Mouse (Mus musculus): ENCODE results near the gene Gramd4. TPM values are rescaled to one million over a fixed set of nuclear protein-coding genes. Genes with fewer than 3 reads are reported as not detected.
"Not testable (repeated sequence)": the region's sequence is repeated elsewhere in the genome, so short reads cannot be mapped to it uniquely, and the experiment has no call there.

Gramd4 gene
- polyA plus RNA-seq, 1 experiment from 2014 or later: 14.9 TPM

DNA sequence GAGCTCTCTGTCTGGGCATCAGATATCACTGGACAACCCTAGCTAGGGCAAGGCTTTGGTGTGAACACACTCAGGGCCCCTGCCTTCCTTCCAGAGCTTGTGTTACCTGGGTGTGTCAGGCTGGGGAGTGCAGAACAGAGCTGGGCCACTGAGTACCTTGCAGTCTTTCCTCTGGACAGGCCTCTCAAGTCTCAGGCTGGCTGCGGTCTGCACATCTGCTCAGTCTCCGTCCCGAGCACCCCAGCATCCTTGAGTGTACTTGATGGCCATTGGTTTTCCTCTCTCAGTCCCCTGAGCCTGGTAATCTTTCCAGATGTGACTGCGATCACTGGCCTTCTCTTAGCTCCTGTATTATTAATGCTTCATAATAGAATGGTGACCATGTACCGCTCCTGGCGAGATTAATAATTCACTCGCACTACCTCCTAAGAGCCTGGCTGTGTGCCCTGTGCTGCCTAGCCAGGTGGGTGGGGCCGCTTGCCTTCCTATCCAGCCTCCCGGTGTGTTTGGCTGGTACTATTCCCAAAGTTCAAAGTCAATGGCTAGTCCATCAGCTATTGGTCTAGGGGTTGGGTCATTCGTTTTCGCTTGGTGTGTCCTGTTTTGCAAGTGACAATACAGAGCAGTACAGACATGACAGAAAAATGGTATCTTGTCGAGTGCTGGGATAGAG is 34.6 kb downstream of the Gramd4 start:
- Histone ChIP-seq H3K36me3 (ENCODE audit: insufficient read depth, low read length) (0 out of 2 replicates have a peak, but pooled peaks cover 2% of the 10 kb centered on the region), H3K9ac (replicated peaks; ENCODE audit: low read length) (no peak overlapping the region), H3K9me3 (ENCODE audit: low read length) (no peaks in the 10 kb centered on the region), H3K4me3 (ENCODE audit: low read length) (no peak overlapping the region), H3K4me2 (replicated peaks; ENCODE audit: low read depth, low read length) (no peak overlapping the region), H3K27ac (ENCODE audit: low read length) (peak overlapping the region; percentile 92), H3K27me3 (ENCODE audit: insufficient read depth, low read length) (no peaks in the 10 kb centered on the region), H3K4me1 (ENCODE audit: insufficient read depth, low read length) (peaks cover 61% of the 10 kb centered on the region)
- 73% methylated on average over 12 of the region's 12 CpGs for WGBS
- no peak for ATAC-seq (ENCODE audit: low FRiP score, low TSS enrichment)

DNA sequence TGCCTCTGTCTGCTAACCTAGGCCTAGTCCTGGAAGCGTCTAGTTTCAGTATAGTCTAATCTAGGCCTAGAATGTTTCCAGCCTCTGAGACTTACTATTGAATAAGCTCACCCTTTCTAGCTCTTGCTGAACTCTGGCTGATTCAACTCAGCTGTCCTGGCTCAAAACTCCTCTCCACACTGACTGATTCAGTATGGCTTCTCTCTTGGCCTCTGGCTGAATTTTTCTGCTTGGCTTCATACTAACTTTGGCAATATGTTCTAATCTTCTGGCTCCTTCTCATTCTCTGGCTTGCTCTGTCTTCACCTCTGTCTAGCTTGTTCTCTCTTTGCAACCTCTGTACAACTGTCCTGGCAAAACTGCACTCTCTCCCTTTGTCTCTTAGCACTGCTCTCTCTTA is 35.7 kb downstream of the Gramd4 start:
- WGBS: 81% methylated on average over 1 of the region's 1 CpGs
- Histone ChIP-seq H3K9ac (replicated peaks; ENCODE audit: low read length) (no peak overlapping the region), H3K4me3 (ENCODE audit: low read length) (no peak overlapping the region), H3K4me2 (replicated peaks; ENCODE audit: low read depth, low read length) (no peak overlapping the region), H3K4me1 (ENCODE audit: insufficient read depth, low read length) (peaks cover 50% of the 10 kb centered on the region), H3K27ac (ENCODE audit: low read length) (no peak overlapping the region), H3K9me3 (ENCODE audit: low read length) (no peaks in the 10 kb centered on the region), H3K27me3 (ENCODE audit: insufficient read depth, low read length) (no peaks in the 10 kb centered on the region), H3K36me3 (ENCODE audit: insufficient read depth, low read length) (0 out of 2 replicates have a peak, but pooled peaks cover 2% of the 10 kb centered on the region)
- no peak for ATAC-seq (ENCODE audit: low FRiP score, low TSS enrichment)

DNA sequence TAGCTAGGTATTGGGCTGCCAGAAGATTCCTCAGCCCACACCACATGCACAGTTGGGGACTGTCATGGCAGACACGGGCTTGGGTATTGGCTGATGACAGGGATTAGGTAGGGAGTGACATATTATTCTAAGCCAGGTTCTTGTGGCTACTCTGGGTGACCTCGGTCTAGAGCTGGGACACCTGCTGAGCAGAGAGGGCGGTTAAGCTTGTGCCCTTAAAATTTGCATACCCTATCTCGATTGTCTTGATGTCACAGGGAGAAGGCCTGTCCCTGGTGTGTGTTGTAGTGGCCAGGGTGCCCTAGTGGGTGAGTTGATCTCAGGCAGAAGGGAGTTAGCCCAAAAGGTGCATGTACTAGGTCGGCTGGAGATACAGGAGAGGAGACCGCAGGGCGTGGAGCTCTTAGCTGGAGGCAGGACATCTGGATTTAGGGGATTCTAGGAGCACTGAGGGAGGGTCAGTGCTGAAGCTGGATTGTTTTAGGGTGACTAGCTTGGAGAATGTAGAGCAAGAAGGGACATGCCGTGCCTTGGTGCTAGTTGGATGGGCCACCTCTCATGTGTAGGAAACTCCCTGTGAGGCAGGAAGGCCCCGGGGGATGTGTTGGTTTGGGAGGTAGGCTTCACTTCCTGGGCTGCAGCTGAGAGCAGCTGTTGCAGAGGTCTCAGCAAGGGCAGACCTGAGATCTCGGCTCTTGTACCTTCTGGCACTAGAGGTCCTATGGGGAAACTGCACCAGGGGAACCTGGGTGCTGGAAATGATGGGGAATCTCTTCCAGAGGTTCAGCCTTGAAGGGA is 37.0 kb downstream of the Gramd4 start:
- Histone ChIP-seq H3K4me2 (replicated peaks; ENCODE audit: low read depth, low read length) (no peak overlapping the region), H3K4me3 (ENCODE audit: low read length) (no peak overlapping the region), H3K27ac (ENCODE audit: low read length) (no peak overlapping the region), H3K27me3 (ENCODE audit: insufficient read depth, low read length) (no peaks in the 10 kb centered on the region), H3K9me3 (ENCODE audit: low read length) (no peaks in the 10 kb centered on the region), H3K4me1 (ENCODE audit: insufficient read depth, low read length) (peaks cover 38% of the 10 kb centered on the region), H3K36me3 (ENCODE audit: insufficient read depth, low read length) (0 out of 2 replicates have a peak, but pooled peaks cover 2% of the 10 kb centered on the region), H3K9ac (replicated peaks; ENCODE audit: low read length) (no peak overlapping the region)
- ATAC-seq (ENCODE audit: low FRiP score, low TSS enrichment): no peak
- WGBS: 69% methylated on average over 10 of the region's 10 CpGs

- ATAC-seq (ENCODE audit: low FRiP score, low TSS enrichment): no peak
- Histone ChIP-seq H3K9me3 (ENCODE audit: low read length) (no peaks in the 10 kb centered on the region), H3K4me1 (ENCODE audit: insufficient read depth, low read length) (peaks cover 24% of the 10 kb centered on the region), H3K27me3 (ENCODE audit: insufficient read depth, low read length) (no peaks in the 10 kb centered on the region), H3K9ac (replicated peaks; ENCODE audit: low read length) (no peak overlapping the region), H3K27ac (ENCODE audit: low read length) (no peak overlapping the region), H3K4me3 (ENCODE audit: low read length) (no peak overlapping the region), H3K36me3 (ENCODE audit: insufficient read depth, low read length) (0 out of 2 replicates have a peak, but pooled peaks cover 2% of the 10 kb centered on the region), H3K4me2 (replicated peaks; ENCODE audit: low read depth, low read length) (no peak overlapping the region)
- WGBS: 82% methylated on average over 17 of the region's 17 CpGs
These were observed 38.5 kb downstream of the Gramd4 start for GRCm38 (mm10) chr15:86095722-86096603.

GRCm38 (mm10) chr15:86096604-86097020 is 39.1 kb downstream of the Gramd4 start:
- H3K4me3 ChIP-seq (ENCODE audit: low read length); H3K27ac ChIP-seq (ENCODE audit: low read length); H3K27me3 ChIP-seq (ENCODE audit: insufficient read depth, low read length); H3K9ac ChIP-seq (replicated peaks; ENCODE audit: low read length); H3K4me2 ChIP-seq (replicated peaks; ENCODE audit: low read depth, low read length); ATAC-seq (ENCODE audit: low FRiP score, low TSS enrichment); H3K9me3 ChIP-seq (ENCODE audit: low read length); H3K36me3 ChIP-seq (ENCODE audit: insufficient read depth, low read length): not testable (repeated sequence)
- WGBS: 93% methylated on average over 5 of the region's 5 CpGs
- peaks cover 17% of the 10 kb centered on the region for H3K4me1 ChIP-seq (ENCODE audit: insufficient read depth, low read length)

DNA sequence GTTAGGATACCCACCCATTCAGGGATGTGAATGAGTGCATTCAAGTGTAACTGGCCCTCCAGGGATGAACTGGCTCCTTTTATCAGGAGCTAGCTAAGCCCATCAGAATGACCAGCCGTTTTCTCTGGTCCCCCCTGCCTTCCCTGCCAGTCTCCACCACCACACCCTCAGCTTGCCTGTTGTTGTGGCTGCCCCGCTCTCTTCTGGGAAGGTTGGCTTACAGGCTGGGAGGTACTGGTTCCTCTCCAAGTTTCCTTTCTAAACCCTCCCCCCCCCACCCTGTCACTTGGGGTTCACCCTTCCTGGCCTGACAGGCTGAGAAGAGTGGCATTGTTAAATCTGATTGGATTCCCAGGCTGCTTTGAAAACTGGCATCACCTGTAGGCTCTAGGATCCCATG is 40.4 kb downstream of the Gramd4 start:
- peaks cover 7% of the 10 kb centered on the region; the same call in 1 of the 2 replicates for H3K4me1 ChIP-seq (ENCODE audit: insufficient read depth, low read length)
- peaks cover 4% of the 10 kb centered on the region; the same call in 1 of the 2 replicates for H3K36me3 ChIP-seq (ENCODE audit: insufficient read depth, low read length)
- H3K4me3 ChIP-seq (ENCODE audit: low read length): no peak overlapping the region
- ATAC-seq (ENCODE audit: low FRiP score, low TSS enrichment): no peak
- no peak overlapping the region for H3K9ac ChIP-seq (replicated peaks; ENCODE audit: low read length)
- no peak overlapping the region for H3K4me2 ChIP-seq (replicated peaks; ENCODE audit: low read depth, low read length)
- 60% methylated on average over 2 of the region's 2 CpGs for WGBS
- no peaks in the 10 kb centered on the region for H3K9me3 ChIP-seq (ENCODE audit: low read length)
- H3K27ac ChIP-seq (ENCODE audit: low read length): no peak overlapping the region
- H3K27me3 ChIP-seq (ENCODE audit: insufficient read depth, low read length): no peaks in the 10 kb centered on the region

GRCm38 (mm10) chr15:86101585-86101984 is 44.1 kb downstream of the Gramd4 start:
- H3K36me3 ChIP-seq (ENCODE audit: insufficient read depth, low read length): peaks cover 6% of the 10 kb centered on the region; the same call in 1 of the 2 replicates
- H3K9ac ChIP-seq (replicated peaks; ENCODE audit: low read length): no peak overlapping the region
- H3K4me3 ChIP-seq (ENCODE audit: low read length): no peak overlapping the region
- no peaks in the 10 kb centered on the region for H3K4me1 ChIP-seq (ENCODE audit: insufficient read depth, low read length)
- no peak overlapping the region for H3K27ac ChIP-seq (ENCODE audit: low read length)
- 84% methylated on average over 9 of the region's 9 CpGs for WGBS
- H3K27me3 ChIP-seq (ENCODE audit: insufficient read depth, low read length): no peaks in the 10 kb centered on the region
- no peaks in the 10 kb centered on the region for H3K9me3 ChIP-seq (ENCODE audit: low read length)
- no peak for ATAC-seq (ENCODE audit: low FRiP score, low TSS enrichment)
- H3K4me2 ChIP-seq (replicated peaks; ENCODE audit: low read depth, low read length): no peak overlapping the region

DNA sequence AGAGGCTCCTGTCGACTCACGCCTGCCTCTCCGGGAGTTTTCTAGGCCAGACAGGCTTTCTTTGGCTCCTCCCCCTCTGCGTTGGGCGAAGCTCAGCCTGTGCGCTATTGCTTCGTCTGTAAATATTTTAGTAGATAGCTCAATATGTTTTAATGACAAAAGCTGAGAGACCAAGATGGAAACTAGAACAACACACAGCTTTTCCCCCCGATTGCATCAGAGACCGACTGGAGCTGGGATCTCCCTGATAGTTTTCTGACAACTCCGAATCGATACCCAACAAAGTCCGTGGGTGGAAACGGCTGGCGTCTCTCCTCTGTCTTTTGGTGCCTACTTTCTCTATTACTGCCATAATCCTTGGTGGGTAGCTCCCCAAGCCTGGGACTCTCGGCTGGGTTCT is 44.8 kb downstream of the Gramd4 start:
- WGBS: 87% methylated on average over 15 of the region's 15 CpGs
- H3K4me3 ChIP-seq (ENCODE audit: low read length): no peak overlapping the region
- no peaks in the 10 kb centered on the region for H3K4me1 ChIP-seq (ENCODE audit: insufficient read depth, low read length)
- no peaks in the 10 kb centered on the region for H3K9me3 ChIP-seq (ENCODE audit: low read length)
- no peak overlapping the region for H3K27ac ChIP-seq (ENCODE audit: low read length)
- no peak overlapping the region for H3K9ac ChIP-seq (replicated peaks; ENCODE audit: low read length)
- ATAC-seq (ENCODE audit: low FRiP score, low TSS enrichment): no peak
- peaks cover 6% of the 10 kb centered on the region; the same call in 1 of the 2 replicates for H3K36me3 ChIP-seq (ENCODE audit: insufficient read depth, low read length)
- H3K4me2 ChIP-seq (replicated peaks; ENCODE audit: low read depth, low read length): no peak overlapping the region
- H3K27me3 ChIP-seq (ENCODE audit: insufficient read depth, low read length): no peaks in the 10 kb centered on the region

Measured in kidney, embryonic 16.5 days (tissue).